Mouse (Mus musculus): ENCODE data around the gene Tada2a. TPM values are rescaled to one million over a fixed set of nuclear protein-coding genes. Genes with fewer than 3 reads are reported as not detected.

Tada2a gene
- 55.7 and 87.7 TPM in 2 replicates for polyA plus RNA-seq (2012; rRNA removed)

GRCm38 (mm10) chr11:84128943-84129798, at the start of gene Tada2a, which contains the start of gene Acaca:
Gene Tada2a, minus strand, starts transcription at chr11:84129600.
Gene Acaca, plus strand, starts transcription at chr11:84129672.

GRCm38 (mm10) chr11:84167046-84167526, 37.7 kb upstream of the Tada2a start, which contains the start of gene Gm11437:
Gene Gm11437, minus strand, starts transcription at chr11:84167476.

GRCm38 (mm10) chr11:84069034-84069370, 60.4 kb downstream of the Tada2a start, which contains the start of gene Dusp14:
Gene Dusp14, minus strand, starts transcription at chr11:84069261.

Other genes starting within 250 kb of the Tada2a start
- 26.9 and 38.1 TPM in 2 replicates for gene Ddx52, start 187.5 kb downstream of the Tada2a start, polyA plus RNA-seq (2012; rRNA removed)
- 13.9 and 17.0 TPM in 2 replicates for gene Synrg, start 165.2 kb downstream of the Tada2a start, polyA plus RNA-seq (2012; rRNA removed)
- gene Dusp14, start 60.3 kb downstream of the Tada2a start, polyA plus RNA-seq (2012; rRNA removed) = 6.4 and 6.9 TPM in 2 replicates
- gene Acaca, start 72 bp upstream of the Tada2a start, polyA plus RNA-seq (2012; rRNA removed) = 19.9 and 27.2 TPM in 2 replicates
- not detected in 2 replicates for gene Gm11437, start 37.9 kb upstream of the Tada2a start, polyA plus RNA-seq (2012; rRNA removed)

All from central nervous system, embryonic 11.5 days (tissue).